Mouse (Mus musculus) large intestine, adult 2 months (tissue): Measurements from ENCODE around the gene Rab26. TPM values are rescaled to one million over a fixed set of nuclear protein-coding genes. Genes with fewer than 3 reads are reported as not detected.

Experiments
- DNase-seq: peaks from one replicate; pipeline ENCODE4 v3.0.0-alpha.2; 2012; ENCODE audit warnings: low read depth, low spot score
- WGBS: fragments of 180-500 bp; shearing (Covaris S2); methylation state at CpG from one replicate; pipeline ENCODE4 v1.1.7; 2018; 5-methylcytosine and 5-hydroxymethylcytosine counted together
- polyA plus RNA-seq: library from polyadenylated mRNA; depleted of rRNA; stranded (reverse); fragments of >200 nt; gene quantifications from 2 replicates; pipeline ENCODE4 v1.2.3, GENCODE M21; 2012

Rab26 gene
- polyA plus RNA-seq, 1 experiment = 0.52 TPM

DNA sequence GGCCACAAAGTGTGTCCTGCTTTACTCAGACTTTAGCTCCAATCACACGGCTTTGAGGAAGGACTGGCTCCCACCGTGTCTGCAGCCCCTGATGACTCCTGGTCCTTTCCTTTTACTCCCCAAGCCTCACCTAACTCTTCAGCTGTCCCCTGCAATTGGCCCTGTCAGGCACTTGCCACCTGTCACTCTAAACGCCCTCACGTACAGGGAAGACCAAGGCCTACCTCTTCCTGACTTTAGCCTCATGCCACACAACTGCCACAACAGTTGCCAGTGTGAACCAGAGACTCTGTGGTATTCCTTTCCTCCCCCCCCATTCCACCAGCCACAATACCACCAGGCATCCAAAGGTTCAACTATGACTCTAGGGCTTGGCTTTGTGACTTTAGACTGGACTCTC is 13.6 kb downstream of the Rab26 start:
- DNase-seq = no peak
- WGBS = 70% methylated on average over 4 of the region's 4 CpGs

DNA sequence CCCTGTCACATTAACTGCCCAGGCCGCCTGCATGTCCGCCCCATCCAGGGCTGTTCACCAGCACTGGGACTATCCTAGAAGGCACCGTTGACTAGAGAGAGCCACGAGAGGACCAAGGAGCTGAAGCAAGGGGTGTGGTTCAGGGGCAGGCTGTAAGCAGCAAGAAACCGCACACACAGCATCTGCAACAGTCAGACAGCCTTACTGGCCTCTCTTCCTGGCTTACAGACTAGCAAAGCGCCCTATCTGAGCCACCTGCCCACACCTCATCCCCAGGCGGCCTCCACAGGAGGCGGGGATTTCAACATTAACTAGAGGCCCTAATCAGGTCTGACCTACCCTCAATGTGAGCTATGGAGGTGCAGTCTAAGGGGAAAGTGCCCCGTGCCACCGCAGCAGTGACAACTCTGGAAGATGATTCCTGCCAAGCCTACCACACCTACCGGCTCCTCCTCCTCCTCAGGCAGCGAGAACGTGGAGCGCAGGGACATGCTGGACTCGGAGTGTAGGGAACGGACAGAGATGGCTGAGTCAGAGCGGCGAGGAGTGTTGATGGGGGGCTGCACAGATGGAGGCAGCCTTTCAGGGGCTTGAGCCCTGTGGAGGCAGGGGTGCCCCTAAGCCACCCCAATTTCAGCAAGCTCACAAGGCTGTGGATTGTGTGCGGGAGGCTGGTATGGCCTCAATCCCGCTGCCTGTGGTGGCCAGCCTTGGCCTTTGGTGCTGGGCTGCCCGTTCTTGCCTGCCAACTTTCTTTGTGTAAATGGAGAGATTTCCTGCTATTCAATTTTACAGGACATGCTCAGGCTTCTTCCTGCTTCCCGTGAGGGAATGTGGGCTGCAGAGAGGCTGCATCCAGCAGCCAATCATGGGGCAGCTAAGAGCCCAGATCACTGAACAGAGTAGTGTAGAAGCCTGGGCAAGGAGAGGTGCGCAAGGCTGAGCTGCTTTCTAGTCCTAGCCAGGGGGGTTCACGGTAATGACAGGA is 19.4 kb downstream of the Rab26 start:
- 84% methylated on average over 24 of the region's 24 CpGs for WGBS
- no peak for DNase-seq

DNA sequence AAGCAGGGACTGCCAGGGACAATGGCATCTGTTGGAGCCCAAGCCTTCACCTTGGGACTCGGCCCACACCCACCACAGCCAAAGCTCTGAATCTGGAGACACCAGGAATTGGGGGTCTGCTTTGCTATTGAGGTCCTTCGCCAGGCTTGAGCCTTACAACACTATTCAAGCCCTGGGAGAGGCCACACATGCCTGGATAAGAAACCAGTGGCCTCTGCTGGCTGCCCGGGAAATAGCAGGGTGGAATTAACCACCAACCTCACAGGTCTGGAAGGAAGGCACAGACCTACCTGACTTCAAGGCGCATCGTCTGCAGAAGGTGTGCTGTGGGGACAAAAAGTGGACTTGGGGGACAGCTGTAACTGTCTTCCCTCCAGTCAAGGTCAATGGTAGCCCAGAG is 20.4 kb downstream of the Rab26 start:
- no peak for DNase-seq
- 50% methylated on average over 5 of the region's 5 CpGs for WGBS

DNA sequence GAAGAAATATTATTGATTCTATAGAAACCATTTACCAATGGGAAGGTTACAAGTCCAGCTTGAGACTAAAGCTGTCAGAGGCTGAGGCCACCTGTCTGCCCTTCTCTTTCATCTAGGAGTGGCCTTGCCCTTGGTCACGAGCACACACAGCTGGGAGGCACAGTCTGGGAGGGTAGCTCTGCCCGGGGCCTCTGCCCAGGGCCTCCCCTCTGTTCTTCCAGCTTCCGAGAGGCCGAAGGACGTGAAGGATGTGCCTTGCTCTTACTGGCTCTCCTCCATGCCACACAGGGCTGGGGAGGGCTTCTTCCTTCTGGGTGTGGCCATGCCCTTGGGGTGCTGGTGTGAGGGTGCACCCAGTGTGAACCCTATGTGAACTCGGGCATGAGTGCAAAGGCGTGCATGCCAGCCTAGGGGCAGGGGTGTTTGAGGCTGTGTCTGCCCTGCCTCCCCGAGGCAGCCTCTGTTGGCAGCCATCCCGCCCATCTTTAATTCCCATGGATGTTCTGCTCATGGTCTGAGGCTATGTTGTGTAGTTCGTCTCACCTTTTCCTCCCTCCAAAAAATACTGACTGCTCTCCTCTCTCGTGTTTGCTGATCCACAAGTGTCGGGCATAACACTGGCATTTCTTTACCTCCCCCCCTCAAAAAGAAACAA is 26.1 kb downstream of the Rab26 start:
- no peak for DNase-seq
- 63% methylated on average over 12 of the region's 12 CpGs for WGBS

DNA sequence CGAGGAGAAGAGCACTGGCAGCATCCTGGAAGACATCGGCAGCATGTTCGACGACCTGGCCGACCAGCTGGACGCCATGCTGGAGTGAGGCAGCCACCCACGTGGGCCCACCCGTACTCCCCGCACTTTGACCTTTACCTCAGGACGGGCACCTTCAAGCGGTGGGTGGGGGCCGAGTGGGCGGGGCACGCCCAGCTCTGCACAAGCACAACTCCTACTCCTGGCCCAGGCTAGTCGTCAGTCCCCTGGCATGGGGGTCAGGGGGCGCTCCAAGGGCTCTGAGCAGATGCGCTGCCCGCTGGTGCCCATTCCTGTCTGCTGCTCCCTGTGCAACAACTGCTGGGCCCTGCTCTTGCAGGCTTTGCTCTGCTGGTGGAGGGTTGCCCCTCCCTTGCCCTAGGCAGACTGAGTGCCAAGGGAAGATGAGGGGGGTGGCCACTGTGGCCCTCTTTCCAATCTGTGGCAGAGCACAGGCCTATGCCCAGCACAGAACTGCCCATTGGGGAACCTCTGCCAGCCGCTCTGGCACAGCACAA is 26.8 kb downstream of the Rab26 start:
- WGBS = 40% methylated on average over 19 of the region's 19 CpGs
- no peak for DNase-seq

DNA sequence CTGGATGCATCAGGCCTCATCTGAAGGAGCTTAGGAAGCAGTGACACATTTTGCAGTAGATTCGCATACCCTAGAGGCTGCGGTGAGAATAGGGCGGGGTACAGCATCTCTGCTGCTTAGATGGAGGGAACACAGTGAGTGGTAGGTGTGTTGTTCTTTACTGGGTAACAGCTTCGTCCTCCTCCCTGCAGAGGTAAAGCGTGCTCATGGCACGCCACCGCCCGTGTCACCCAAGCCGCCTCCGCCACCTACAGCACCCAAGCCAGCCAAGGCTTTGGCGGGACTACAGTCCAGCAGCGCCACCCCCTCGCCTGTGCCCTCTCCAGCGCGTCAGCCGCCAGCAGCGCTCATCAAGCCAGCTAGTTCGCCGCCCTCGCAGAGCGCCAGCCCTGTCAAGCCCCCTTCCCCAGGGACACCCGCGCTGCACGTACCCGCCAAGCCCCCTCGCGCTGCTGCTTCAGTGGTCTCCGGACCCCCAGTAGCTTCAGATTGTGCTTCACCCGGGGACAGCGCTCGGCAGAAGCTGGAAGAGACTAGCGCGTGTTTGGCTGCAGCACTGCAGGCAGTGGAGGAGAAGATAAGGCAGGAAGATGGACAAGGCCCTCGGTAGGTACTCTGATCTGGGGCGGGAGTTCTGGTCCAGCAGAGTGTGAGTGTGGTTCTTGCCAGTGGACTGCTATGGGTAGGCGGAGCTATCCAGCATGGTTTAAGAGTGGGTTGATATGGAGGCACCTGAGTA is 27.5 kb downstream of the Rab26 start:
- no peak for DNase-seq
- WGBS = 45% methylated on average over 36 of the region's 36 CpGs

DNA sequence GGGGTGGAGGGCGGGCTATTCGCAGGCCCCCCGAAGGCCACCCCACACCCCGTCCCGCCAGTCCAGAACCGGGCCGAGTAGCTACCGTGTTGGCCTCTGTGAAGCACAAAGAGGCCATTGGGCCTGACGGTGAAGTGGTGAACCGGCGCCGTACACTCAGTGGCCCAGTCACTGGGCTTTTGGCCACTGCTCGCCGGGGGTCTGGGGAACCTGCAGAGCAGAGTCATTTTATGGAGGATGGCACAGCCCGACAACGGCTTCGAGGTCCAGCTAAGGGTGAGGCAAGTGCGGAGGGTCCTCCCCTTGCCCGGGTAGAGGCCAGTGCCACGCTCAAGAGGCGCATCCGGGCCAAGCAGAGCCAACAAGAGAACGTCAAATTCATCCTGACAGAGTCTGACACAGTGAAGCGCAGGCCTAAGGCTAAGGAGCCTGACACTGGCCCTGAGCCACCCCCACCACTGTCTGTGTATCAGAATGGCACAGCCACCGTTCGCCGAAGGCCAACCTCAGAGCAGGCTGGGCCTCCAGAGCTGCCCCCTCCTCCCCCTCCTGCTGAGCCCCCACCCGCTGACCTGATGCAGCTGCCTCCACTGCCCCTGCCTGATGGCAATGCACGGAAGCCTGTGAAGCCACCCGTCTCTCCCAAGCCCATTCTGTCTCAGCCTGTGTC is 28.6 kb downstream of the Rab26 start:
- WGBS = 93% methylated on average over 30 of the region's 30 CpGs

DNA sequence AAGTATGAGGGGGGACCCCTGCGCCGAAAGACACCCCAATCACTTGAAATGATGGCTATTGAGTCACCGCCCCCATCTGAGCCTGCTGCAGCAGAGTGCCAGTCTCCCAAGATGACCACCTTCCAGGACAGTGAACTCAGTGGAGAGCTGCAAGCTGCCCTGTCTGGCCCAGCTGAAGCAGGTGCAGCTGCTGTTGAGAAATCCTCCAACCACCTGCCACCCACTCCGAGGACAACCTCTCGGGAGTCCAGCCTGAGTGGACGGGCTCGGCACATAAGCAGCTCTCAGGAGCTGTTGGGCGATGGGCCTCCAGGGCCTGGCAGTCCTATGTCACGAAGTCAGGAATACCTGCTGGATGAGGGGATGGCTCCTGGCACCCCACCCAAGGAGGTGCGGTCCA is 29.9 kb downstream of the Rab26 start:
- 82% methylated on average over 10 of the region's 10 CpGs for WGBS
- no peak for DNase-seq

More for the DNA sequence above, 28.6 kb downstream of the Rab26 start:
- no peak for DNase-seq

DNA sequence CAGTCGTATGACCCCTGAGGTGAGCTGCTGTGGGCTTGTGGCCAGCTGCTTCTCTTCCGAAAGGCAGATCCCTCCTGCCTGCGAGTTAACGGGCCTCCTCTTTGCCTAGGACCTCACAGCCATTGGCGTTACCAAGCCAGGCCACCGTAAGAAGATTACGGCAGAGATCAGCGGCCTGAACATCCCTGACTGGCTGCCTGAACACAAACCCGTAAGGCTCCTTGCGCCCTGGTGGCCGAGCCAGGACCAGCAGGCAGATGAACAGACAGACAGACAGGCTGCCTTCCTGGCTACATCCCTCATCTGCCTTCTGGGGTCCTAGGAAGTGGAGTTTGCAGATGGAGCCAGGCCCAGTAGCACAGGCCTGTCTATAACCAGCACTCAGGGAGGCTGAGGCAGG is 31.8 kb downstream of the Rab26 start:
- no peak for DNase-seq
- WGBS = 44% methylated on average over 11 of the region's 11 CpGs

DNA sequence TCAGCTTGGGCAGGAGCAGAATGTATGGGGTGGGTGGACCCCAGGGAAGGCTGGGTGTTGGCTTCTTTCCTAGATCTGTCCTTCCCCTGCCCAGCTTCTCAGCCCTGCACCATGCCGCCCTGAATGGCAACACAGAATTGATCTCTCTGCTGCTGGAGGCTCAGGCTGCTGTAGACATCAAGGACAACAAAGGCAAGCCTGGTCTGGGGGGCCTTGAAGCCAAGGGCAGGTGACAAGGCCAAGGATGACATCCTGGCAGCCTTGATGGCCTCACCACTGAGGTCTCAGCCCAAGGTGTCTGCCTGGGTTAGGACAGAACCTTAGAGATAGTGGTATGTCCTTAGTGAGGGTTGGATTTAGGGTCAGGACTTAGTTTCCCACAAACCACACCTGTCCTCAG is 38.0 kb downstream of the Rab26 start:
- no peak for DNase-seq
- WGBS = 81% methylated on average over 1 of the region's 1 CpGs

DNA sequence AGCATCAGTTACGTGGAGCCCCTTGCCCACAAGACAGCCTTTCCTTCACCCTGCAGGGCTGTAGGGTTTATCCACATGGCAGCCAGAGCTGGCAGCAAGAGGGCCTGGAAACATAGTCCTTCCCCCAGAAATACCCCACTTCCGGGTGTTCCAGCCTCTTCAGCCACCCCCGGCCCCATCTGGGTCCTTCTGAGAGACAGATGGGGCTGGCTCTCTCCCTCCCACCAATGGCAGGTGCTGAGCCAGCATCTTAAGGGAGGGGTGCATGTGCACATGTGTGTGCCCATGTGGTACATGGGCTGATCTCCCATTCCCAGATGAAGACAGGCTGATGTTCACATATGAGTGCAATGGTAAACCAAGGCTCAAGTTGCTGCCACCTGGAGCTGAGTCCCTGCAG is 38.6 kb downstream of the Rab26 start:
- WGBS = 71% methylated on average over 3 of the region's 3 CpGs
- DNase-seq = no peak

DNA sequence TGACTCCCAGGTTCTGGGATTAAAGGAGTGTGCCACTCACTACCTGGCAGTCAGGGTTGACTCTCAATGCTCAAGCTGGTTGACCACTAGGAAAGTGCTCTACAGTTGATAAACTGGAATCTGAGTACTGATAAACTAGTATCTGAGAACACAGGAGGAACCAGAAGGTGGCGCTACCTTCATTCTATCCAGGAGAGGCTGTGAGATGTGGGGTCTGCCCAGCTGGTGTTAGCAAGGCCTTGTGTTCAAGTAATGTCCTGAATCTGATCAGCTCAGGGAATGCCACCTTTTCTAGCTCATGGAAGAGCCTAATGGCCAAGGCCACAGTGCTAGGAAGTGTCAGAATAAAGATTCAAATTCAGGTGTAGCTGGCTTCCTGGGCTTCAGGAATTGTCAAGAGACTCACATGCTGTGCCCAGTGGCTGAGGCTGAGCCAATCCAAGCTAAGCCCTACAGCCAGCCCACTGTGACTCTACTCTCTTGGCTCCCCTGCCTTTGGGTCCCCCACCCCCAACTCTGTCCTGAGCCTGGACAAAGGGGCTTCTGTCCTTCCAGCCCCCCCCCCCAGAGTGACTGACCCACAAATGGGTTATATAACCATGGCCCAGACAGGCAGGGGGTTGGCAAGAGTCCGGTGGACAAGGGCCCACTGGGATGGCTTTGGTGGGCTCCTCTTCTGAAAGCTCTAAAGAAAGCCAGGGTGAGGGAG is 39.2 kb downstream of the Rab26 start:
- DNase-seq = no peak
- 54% methylated on average over 2 of the region's 2 CpGs for WGBS

DNA sequence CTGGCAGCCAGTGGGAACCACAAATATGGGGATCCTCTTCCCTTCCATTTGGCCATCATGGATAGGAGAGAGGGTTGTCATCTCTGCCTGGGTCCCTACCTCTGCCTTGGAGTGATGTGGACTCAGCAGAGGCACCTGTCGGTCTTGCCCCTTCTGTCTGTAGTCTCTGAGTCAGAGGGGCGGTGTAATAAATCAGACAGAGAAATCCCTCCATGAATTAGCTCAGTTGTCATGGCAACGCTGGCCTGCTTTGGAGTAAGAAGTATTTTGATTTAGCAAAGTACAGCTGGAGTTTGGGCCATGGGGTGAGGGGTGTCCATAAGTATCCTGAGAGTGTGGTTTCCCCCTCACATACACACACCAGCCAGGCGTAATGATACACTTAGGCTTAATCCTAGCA is 43.6 kb downstream of the Rab26 start:
- DNase-seq = no peak
- 91% methylated on average over 4 of the region's 4 CpGs for WGBS

DNA sequence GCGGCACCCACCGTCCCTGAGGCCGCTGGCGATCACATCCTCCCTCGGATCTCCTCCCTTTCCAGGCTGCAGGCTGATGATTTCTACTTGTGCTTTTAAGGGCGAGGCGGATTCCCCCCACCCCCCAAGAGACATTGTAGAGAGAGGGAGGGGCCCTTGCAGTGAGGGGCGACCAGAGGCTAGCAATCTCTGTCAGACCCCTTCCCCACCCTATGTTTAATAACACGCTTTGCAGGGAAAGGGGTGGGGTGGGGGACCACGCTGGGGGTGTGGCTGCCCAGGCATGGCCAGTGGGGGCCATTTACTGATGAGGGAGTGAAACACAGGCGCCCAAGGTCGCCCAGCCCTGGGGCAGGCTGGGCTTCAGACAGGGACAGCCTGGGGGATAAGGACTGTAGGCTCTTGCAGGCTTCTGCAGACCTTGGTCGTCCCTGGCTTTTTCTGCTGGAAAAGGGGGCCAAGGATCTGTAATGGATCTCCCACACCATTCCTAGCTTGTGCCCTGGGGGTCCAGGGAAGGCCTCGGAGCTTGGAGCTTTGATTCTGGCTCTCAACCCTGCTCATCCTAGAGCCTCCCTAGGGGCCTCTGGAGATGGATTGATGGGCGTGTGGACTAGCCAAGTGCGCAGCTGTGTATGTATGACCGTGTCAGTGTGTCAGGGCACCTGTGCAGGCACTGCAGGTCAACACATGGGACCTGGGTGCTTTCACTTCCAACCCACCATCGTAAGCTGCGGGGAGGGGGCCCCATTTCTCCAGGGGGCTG is 44.6 kb downstream of the Rab26 start:
- WGBS = 35% methylated on average over 19 of the region's 19 CpGs

DNA sequence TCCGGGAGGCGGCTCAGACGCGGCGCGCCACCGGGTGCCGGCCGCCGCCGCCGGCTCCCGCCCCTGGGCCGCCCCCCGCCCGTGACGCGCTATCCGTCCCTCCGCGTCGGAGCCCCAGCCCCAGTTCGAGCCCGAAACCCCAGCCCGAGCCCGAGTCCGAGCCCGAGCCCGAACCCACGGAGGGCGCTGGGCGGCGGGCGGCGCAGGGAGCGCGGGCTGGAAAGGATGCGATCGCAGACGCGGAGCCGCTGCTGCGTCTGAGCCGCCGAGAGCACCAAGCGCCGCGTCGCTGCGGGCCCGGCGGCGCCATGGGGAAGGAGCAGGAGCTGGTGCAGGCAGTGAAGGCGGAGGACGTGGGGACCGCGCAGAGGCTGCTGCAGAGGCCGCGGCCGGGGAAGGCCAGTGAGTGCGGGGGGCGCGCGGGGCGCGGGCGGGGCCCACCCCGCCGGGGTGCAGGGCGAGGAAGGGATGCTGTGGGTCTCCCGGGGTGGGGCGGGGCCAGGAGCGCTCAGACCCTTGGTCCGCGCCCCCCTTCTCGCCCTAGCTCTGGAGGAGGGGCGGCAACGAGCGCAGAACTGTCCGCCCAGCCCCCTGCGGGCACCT is 45.2 kb downstream of the Rab26 start:
- 2% methylated on average over 79 of the region's 81 CpGs for WGBS
- no peak for DNase-seq

More for the DNA sequence above, 44.6 kb downstream of the Rab26 start:
- DNase-seq = no peak

DNA sequence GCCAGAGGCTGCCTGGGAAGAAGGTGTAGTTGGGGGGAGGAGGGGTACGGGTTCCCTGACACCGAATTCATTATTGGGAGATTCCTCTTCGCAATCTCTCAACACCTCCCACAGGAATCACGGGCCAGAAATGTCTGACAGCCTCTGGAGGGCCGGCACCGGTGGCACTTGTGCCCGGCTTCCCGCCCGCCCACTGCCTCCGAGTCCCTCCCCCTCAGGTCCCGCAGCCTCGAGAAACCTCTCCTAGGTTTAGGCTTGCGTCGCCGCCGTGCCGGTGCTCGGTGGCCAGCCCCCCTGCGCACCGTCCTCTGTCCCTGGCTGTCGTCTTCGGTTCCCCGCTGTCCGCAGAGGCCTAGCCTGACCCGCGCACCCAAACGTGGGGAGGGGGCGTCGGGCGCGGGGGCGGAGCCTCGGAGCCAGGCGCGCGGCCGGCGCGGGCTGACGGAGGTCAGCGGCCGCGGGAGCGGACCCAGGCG is 45.8 kb downstream of the Rab26 start, which contains the start of gene Caskin1:
Gene Caskin1 (plus strand): TSS at position 416 of the 476 bp plus-strand sequence.
- no peak for DNase-seq
- 3% methylated on average over 45 of the region's 45 CpGs for WGBS

DNA sequence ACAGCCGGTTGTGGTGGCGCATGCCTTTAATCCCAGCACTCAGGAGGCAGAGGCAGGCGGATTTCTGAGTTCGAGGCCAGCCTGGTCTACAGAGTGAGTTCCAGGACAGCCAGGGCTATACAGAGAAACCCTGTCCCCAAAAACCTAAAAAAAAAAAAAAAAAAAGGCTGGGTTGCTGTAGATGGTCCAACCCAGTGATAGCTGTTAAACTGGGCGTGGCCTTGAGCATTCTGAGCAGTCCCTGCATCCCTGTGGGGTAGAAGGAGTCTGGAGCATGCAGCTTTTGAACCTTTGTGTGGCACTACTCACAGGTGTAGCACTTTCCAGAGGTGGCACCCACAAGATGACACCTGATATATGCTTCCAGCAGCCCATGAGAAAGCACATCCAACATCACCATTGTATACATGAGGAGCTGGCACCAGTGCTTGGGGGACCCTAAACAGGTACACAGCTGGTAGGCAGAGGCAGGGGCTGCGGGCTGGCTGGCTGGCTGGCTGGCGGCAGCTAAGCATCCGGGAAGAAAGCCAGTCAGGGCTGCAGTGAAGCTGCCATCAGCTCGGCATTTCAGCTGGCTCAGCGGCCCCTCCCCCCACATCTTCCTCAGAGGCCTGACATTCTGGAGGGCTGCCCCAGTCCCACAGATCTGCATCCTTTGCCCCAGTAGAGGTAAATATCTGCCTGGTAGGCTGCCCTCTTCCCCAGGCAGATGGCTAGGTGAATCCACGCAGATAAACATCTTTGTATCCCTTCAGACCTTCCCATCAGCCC is 48.7 kb downstream of the Rab26 start:
- 55% methylated on average over 11 of the region's 11 CpGs for WGBS
- DNase-seq = no peak
